ENCODE assay signal across 16 mouse cellular contexts in genomic region chr9:50181360-50181759, GRCm38 (mm10).
"Had no signal": no experiment of that assay in that cellular context is flagged by ENCODE, and none has a peak within 500 bp of the region (broad histone marks: within the 10 kb centered on the region; RNA-seq: fewer than 3 reads in every experiment).

No protein-coding gene starts in this region.

- H3K4me2 ChIP-seq: limb, embryonic 13.5 days; liver, embryonic 13.5 days; midbrain, embryonic 11.5 days; neural tube, embryonic 12.5 days; neural tube, embryonic 15.5 days had no signal

- H3K36me3 ChIP-seq: limb, embryonic 13.5 days; liver, embryonic 13.5 days; neural tube, embryonic 12.5 days; neural tube, embryonic 15.5 days had no signal

- H3K4me3 ChIP-seq: limb, embryonic 13.5 days; liver, embryonic 13.5 days; neural tube, embryonic 12.5 days; neural tube, embryonic 15.5 days had no signal

- H3K27ac ChIP-seq: limb, embryonic 13.5 days; liver, embryonic 13.5 days; neural tube, embryonic 12.5 days; neural tube, embryonic 15.5 days had no signal

- DNase-seq: kidney, adult 18-20 months; kidney, adult 9 months; kidney, postnatal 14 days; kidney, postnatal 4 days; left cerebral cortex, postnatal 4 days; liver, embryonic 13.5 days; lung, adult 2 months; lung, postnatal 4 days; midbrain, embryonic 14.5 days; right cerebral cortex, adult 18-20 months; right cerebral cortex, postnatal 25 days; thymus, postnatal 25 days had no signal

- H3K9ac ChIP-seq: limb, embryonic 13.5 days; liver, embryonic 13.5 days; neural tube, embryonic 12.5 days; neural tube, embryonic 15.5 days had no signal

- H3K27me3 ChIP-seq: limb, embryonic 13.5 days; liver, embryonic 13.5 days; neural tube, embryonic 12.5 days; neural tube, embryonic 15.5 days had no signal

- H3K4me1 ChIP-seq: limb, embryonic 13.5 days; liver, embryonic 13.5 days; neural tube, embryonic 12.5 days; neural tube, embryonic 15.5 days had no signal

- H3K9me3 ChIP-seq: limb, embryonic 13.5 days; liver, embryonic 13.5 days; neural tube, embryonic 12.5 days; neural tube, embryonic 15.5 days had no signal
